In genomic region chr11:65806909-65807504, GRCm38 (mm10) we compare ENCODE assay signal across 8 mouse cellular contexts. TPM values are rescaled to one million over a fixed set of nuclear protein-coding genes. Genes with fewer than 3 reads are reported as not detected.
DNase-seq lines count a peak whose midpoint lies in the region; ATAC-seq and TF ChIP-seq lines count a peak whose summit lies in the region.

Gene Zkscan6 (plus strand): TSS chr11:65807175.

- peak within 1 kb of the TSS; percentile 85 for H3K9ac ChIP-seq in forebrain, embryonic 13.5 days
- peak within 1 kb of the TSS; percentile 65 for H3K9ac ChIP-seq in neural tube, embryonic 15.5 days (replicated peaks)

- H3K36me3 ChIP-seq in E14TG2a.4 (ENCODE audit: insufficient read depth, low read length), result no peaks in the 10 kb centered on the region
- no peaks in the 10 kb centered on the region for H3K36me3 ChIP-seq in forebrain, embryonic 13.5 days (ENCODE audit: poor library complexity, severe bottlenecking)
- H3K36me3 ChIP-seq in neural tube, embryonic 15.5 days, result no peaks in the 10 kb centered on the region

- peaks cover 16% of the 10 kb centered on the region for H3K4me1 ChIP-seq in E14TG2a.4 (replicated peaks; ENCODE audit: low read depth, low read length)
- peaks cover 16% of the 10 kb centered on the region for H3K4me1 ChIP-seq in forebrain, embryonic 13.5 days
- peaks cover 25% of the 10 kb centered on the region for H3K4me1 ChIP-seq in neural tube, embryonic 15.5 days

- under 1% methylated on average over 56 of the region's 58 CpGs for WGBS in forebrain, embryonic 13.5 days
- WGBS in neural tube, embryonic 15.5 days, result under 1% methylated on average over 57 of the region's 58 CpGs

- peak within 1 kb of the TSS; percentile 91 for H3K4me2 ChIP-seq in forebrain, embryonic 13.5 days
- H3K4me2 ChIP-seq in neural tube, embryonic 15.5 days, result peak within 1 kb of the TSS; percentile 91

- TF ChIP-seq CTCF in E14TG2a.4 (conservative IDR thresholded peaks at IDR 0.05; ENCODE audit: low read length), result no peak

- no peaks in the 10 kb centered on the region for H3K9me3 ChIP-seq in E14TG2a.4 (ENCODE audit: low read length)
- H3K9me3 ChIP-seq in forebrain, embryonic 13.5 days (replicated peaks), result no peaks in the 10 kb centered on the region
- no peaks in the 10 kb centered on the region for H3K9me3 ChIP-seq in neural tube, embryonic 15.5 days (replicated peaks)

- H3K4me3 ChIP-seq in E14TG2a.4 (replicated peaks; ENCODE audit: low read length), result peak within 1 kb of the TSS; percentile 93
- peak within 1 kb of the TSS; percentile 85 for H3K4me3 ChIP-seq in forebrain, embryonic 13.5 days
- peak within 1 kb of the TSS; percentile 71 for H3K4me3 ChIP-seq in neural tube, embryonic 15.5 days (replicated peaks)

- H3K27ac ChIP-seq in forebrain, embryonic 13.5 days, result peak within 1 kb of the TSS; percentile 54
- H3K27ac ChIP-seq in neural tube, embryonic 15.5 days (replicated peaks), result peak within 1 kb of the TSS; percentile 82

- no peaks in the 10 kb centered on the region for H3K27me3 ChIP-seq in E14TG2a.4 (ENCODE audit: insufficient read depth, low read length)
- no peaks in the 10 kb centered on the region for H3K27me3 ChIP-seq in forebrain, embryonic 13.5 days
- no peaks in the 10 kb centered on the region for H3K27me3 ChIP-seq in neural tube, embryonic 15.5 days (replicated peaks)

- ATAC-seq in forebrain, embryonic 13.5 days, result peak; percentile 97
- peak; percentile 97 for ATAC-seq in neural tube, embryonic 15.5 days (ENCODE audit: low FRiP score)

- intact Hi-C loops in heart, postnatal 14 days (cut with DNase I), result loop anchor here (2.0 kb wide), 1 partner anchor 18 kb away; the partner anchor contains the start of gene Map2k4

- peak; percentile 90 for DNase-seq in c-Kit-positive CD71-positive TER-119-positive erythroid progenitor cells, embryonic 14.5 days (ENCODE audit: low spot score)
- DNase-seq in heart, postnatal 14 days, result peak; percentile 80 to 83
- peak; percentile 86 for DNase-seq in layer of hippocampus, adult 11-12 months (ENCODE audit: low spot score)
- peak; percentile 91 to 93 for DNase-seq in lung, adult 18-20 months
- peak; percentile 92 for DNase-seq in testis, postnatal 14 days (ENCODE audit: low spot score)

RNA-seq across cellular contexts. Expression of gene Zkscan6, which starts in this region (rescaled TPM):
- 19.3 and 20.3 TPM in 2 replicates for polyA plus RNA-seq in forebrain, embryonic 13.5 days (2015; fragmentation: Nextera tagmentation; extraction: Ambion mirVana)
- total RNA-seq in heart, postnatal 14 days (2021), result 1 to 10 TPM; 4.9 to 6.0 TPM
- 16.4 and 18.0 TPM in 2 replicates for polyA plus RNA-seq in neural tube, embryonic 15.5 days (2015; fragmentation: Nextera tagmentation; extraction: Ambion mirVana)

Comparison
In these comparisons a context has a peak if more than half of its experiments do, and no peak if none do; other contexts are left out.
1. Peak in every context shown above with its lines: DNase-seq, ATAC-seq, H3K4me3 ChIP-seq and H3K27ac ChIP-seq.